Comparison of ENCODE assay signal across 8 mouse cellular contexts in genomic region chr4:150226818-150227688, GRCm38 (mm10). TPM values are rescaled to one million over a fixed set of nuclear protein-coding genes. Genes with fewer than 3 reads are reported as not detected.
DNase-seq lines count a peak whose midpoint lies in the region; ATAC-seq and TF ChIP-seq lines count a peak whose summit lies in the region.
"Had no signal": no experiment of that assay in that cellular context is flagged by ENCODE, and none has a peak within 500 bp of the region (broad histone marks: within the 10 kb centered on the region; RNA-seq: fewer than 3 reads in every experiment).

No protein-coding gene starts in this region.

- 57% methylated on average over 7 of the region's 7 CpGs for WGBS in neural tube, embryonic 11.5 days
- 20% methylated on average over 7 of the region's 7 CpGs for WGBS in cerebellum, adult 2 months
- WGBS in neural tube, embryonic 14.5 days = 34% methylated on average over 7 of the region's 7 CpGs

- no peak for DNase-seq in neural tube, embryonic 11.5 days (ENCODE audit: low spot score)
- DNase-seq in neural tube, embryonic 10.5 days (ENCODE audit: extremely low spot score, low spot score) = no peak
- peak; percentile 90 to 98 for DNase-seq in cerebellum, adult 2 months
- DNase-seq in gastrocnemius, postnatal 25 days = peak; percentile 74
- DNase-seq in layer of hippocampus, adult 18-20 months (ENCODE audit: low spot score in 2 of 2) = peak; percentile 56 to 73
- no peak for DNase-seq in B cell, adult 2 months

- ATAC-seq in neural tube, embryonic 11.5 days (ENCODE audit: insufficient read depth, low FRiP score, low TSS enrichment) = peak; percentile 78; the same call in 1 of the 2 replicates
- ATAC-seq in neural tube, embryonic 14.5 days (ENCODE audit: low read depth) = peak; percentile 94

- TF ChIP-seq POLR2A in cerebellum, adult 2 months (IDR thresholded peaks at IDR 0.05; ENCODE audit: borderline replicate concordance, insufficient read depth, low read length) = no peak

- H3K9me3 ChIP-seq in neural tube, embryonic 11.5 days (ENCODE audit: control insufficient read depth, low read length) = no peaks in the 10 kb centered on the region
- H3K9me3 ChIP-seq in neural tube, embryonic 14.5 days (ENCODE audit: control insufficient read depth, low read length) = no peaks in the 10 kb centered on the region

- no peaks in the 10 kb centered on the region for H3K27me3 ChIP-seq in neural tube, embryonic 11.5 days (ENCODE audit: control insufficient read depth, insufficient read depth, low read length)
- no peaks in the 10 kb centered on the region for H3K27me3 ChIP-seq in cerebellum, adult 2 months (ENCODE audit: control insufficient read depth, insufficient read depth, low read length)
- no peaks in the 10 kb centered on the region for H3K27me3 ChIP-seq in neural tube, embryonic 14.5 days (ENCODE audit: control insufficient read depth, insufficient read depth, low read length)

- no peak overlapping the region for H3K4me2 ChIP-seq in neural tube, embryonic 11.5 days (ENCODE audit: low read depth)
- no peak overlapping the region for H3K4me2 ChIP-seq in neural tube, embryonic 14.5 days (ENCODE audit: low read depth, low read length)

- H3K9ac ChIP-seq in neural tube, embryonic 11.5 days (ENCODE audit: low read length) = no peak overlapping the region
- no peak overlapping the region for H3K9ac ChIP-seq in neural tube, embryonic 14.5 days (replicated peaks; ENCODE audit: low read depth, low read length)

- no peak overlapping the region for H3K27ac ChIP-seq in neural tube, embryonic 11.5 days (ENCODE audit: low read depth, low read length)
- peak overlapping the region; percentile 61; the same call in 1 of the 2 replicates for H3K27ac ChIP-seq in cerebellum, adult 2 months (ENCODE audit: insufficient read depth, low read length)
- H3K27ac ChIP-seq in neural tube, embryonic 14.5 days (ENCODE audit: low read depth, low read length) = peak overlapping the region; percentile 2; the same call in 1 of the 2 replicates

- no peaks in the 10 kb centered on the region for H3K36me3 ChIP-seq in neural tube, embryonic 11.5 days (ENCODE audit: control insufficient read depth, insufficient read depth, low read length)
- no peaks in the 10 kb centered on the region for H3K36me3 ChIP-seq in neural tube, embryonic 14.5 days (ENCODE audit: control insufficient read depth, insufficient read depth, low read length)

- no peak overlapping the region for H3K4me3 ChIP-seq in neural tube, embryonic 11.5 days (ENCODE audit: low read depth, low read length)
- no peak overlapping the region for H3K4me3 ChIP-seq in cerebellum, adult 2 months (replicated peaks; ENCODE audit: insufficient read depth, low read depth, low read length)
- H3K4me3 ChIP-seq in neural tube, embryonic 14.5 days (ENCODE audit: low read depth, low read length) = no peak overlapping the region

- no peak for TF ChIP-seq CTCF in cerebellum, adult 2 months (IDR thresholded peaks at IDR 0.05; ENCODE audit: borderline replicate concordance, insufficient read depth, low read depth, low read length)

- H3K4me1 ChIP-seq in neural tube, embryonic 11.5 days (ENCODE audit: control insufficient read depth, insufficient read depth, low read length) = peaks cover 27% of the 10 kb centered on the region
- H3K4me1 ChIP-seq in cerebellum, adult 2 months (ENCODE audit: control insufficient read depth, insufficient read depth, low read length) = peaks cover 31% of the 10 kb centered on the region
- H3K4me1 ChIP-seq in neural tube, embryonic 14.5 days (ENCODE audit: control insufficient read depth, insufficient read depth, low read length) = peaks cover 10% of the 10 kb centered on the region

RNA-seq across cellular contexts. Expression of gene Eno1, which starts 9.5 kb away (rescaled TPM):
- 1,923 and 1,983 TPM in 2 replicates for polyA plus RNA-seq in neural tube, embryonic 11.5 days (2014; fragmentation: Nextera tagmentation; extraction: Ambion mirVana)
- polyA plus RNA-seq in cerebellum, adult 2 months (2012; rRNA removed) = 918 and 961 TPM in 2 replicates
- 100 to 1,000 TPM; 112 to 141 TPM for total RNA-seq in gastrocnemius, postnatal 25 days (2021)
- 100 to 1,000 TPM; 421 to 451 TPM for total RNA-seq in layer of hippocampus, adult 18-20 months (2021)
- 974 and 1,050 TPM in 2 replicates for polyA plus RNA-seq in neural tube, embryonic 14.5 days (2014; fragmentation: Nextera tagmentation; extraction: Ambion mirVana)

RNA-seq across cellular contexts. Expression of gene Car6, which starts 25.9 kb away (rescaled TPM):
- 0.39 TPM in 1 of 2 replicates, not detected in the other for polyA plus RNA-seq in neural tube, embryonic 11.5 days (2014; fragmentation: Nextera tagmentation; extraction: Ambion mirVana)
- not detected in 2 replicates for polyA plus RNA-seq in cerebellum, adult 2 months (2012; rRNA removed)
- total RNA-seq in gastrocnemius, postnatal 25 days (2021) = not detected
- total RNA-seq in layer of hippocampus, adult 18-20 months (2021) = not detected
- not detected in 2 replicates for polyA plus RNA-seq in neural tube, embryonic 14.5 days (2014; fragmentation: Nextera tagmentation; extraction: Ambion mirVana)
- total RNA-seq: layer of hippocampus, postnatal 25 days had no signal

RNA-seq across cellular contexts. Expression of gene Rere, which starts 54.4 kb away (rescaled TPM):
- 51.5 and 52.0 TPM in 2 replicates for polyA plus RNA-seq in neural tube, embryonic 11.5 days (2014; fragmentation: Nextera tagmentation; extraction: Ambion mirVana)
- 69.1 and 73.2 TPM in 2 replicates for polyA plus RNA-seq in cerebellum, adult 2 months (2012; rRNA removed)
- total RNA-seq in gastrocnemius, postnatal 25 days (2021) = 10 to 100 TPM; 51.0 to 56.4 TPM
- 100 to 1,000 TPM; 128 to 139 TPM for total RNA-seq in layer of hippocampus, adult 18-20 months (2021)
- 50.5 and 50.7 TPM in 2 replicates for polyA plus RNA-seq in neural tube, embryonic 14.5 days (2014; fragmentation: Nextera tagmentation; extraction: Ambion mirVana)

Comparison
In these comparisons a context has a peak if more than half of its experiments do, and no peak if none do; other contexts are left out.
1. DNase-seq: peak in cerebellum, adult 2 months (2 of 2), gastrocnemius, postnatal 25 days (single experiment) and layer of hippocampus, adult 18-20 months (2 of 2); none in neural tube, embryonic 11.5 days (single experiment), neural tube, embryonic 10.5 days (single experiment) and B cell, adult 2 months (0 of 2).